Mouse (Mus musculus) large intestine, adult 2 months (tissue): ENCODE data around the gene Golga4. TPM values are rescaled to one million over a fixed set of nuclear protein-coding genes. Genes with fewer than 3 reads are reported as not detected.

Experiments used
- DNase-seq: peaks from one replicate; pipeline ENCODE4 v3.0.0-alpha.2; 2012; ENCODE audit warnings: low read depth, low spot score
- WGBS: fragments of 180-500 bp; shearing (Covaris S2); methylation state at CpG from one replicate; pipeline ENCODE4 v1.1.7; 2018; 5-methylcytosine and 5-hydroxymethylcytosine counted together
- polyA plus RNA-seq: library from polyadenylated mRNA; depleted of rRNA; stranded (reverse); fragments of >200 nt; gene quantifications from 2 replicates; pipeline ENCODE4 v1.2.3, GENCODE M21; 2012

Gene Golga4
- polyA plus RNA-seq, 1 experiment: 17.0 TPM

GRCm38 (mm10) chr9:118517619-118518018 is 11.6 kb downstream of the Golga4 start:
- WGBS: 78% methylated on average over 8 of the region's 8 CpGs
- no peak for DNase-seq

DNA sequence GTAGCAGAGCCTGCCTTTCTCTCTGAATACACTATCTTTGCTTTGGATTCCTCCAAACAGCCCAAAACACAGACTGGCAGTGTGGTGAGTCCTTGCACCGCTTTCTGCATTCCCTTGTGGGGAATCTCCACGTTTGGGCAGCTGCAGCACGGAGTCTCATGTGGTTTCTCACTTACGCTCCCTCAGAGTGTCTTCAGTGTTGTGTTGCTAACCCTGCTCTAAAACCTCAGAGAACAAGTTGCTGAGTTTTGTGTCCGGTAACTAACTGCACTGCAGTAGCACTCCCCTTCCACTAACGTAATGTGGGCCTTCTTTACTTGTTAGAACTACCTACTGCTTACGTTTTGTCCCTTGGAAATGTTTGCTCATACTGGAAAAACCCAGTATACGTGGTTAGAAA is 13.0 kb downstream of the Golga4 start:
- no peak for DNase-seq
- 68% methylated on average over 8 of the region's 8 CpGs for WGBS

DNA sequence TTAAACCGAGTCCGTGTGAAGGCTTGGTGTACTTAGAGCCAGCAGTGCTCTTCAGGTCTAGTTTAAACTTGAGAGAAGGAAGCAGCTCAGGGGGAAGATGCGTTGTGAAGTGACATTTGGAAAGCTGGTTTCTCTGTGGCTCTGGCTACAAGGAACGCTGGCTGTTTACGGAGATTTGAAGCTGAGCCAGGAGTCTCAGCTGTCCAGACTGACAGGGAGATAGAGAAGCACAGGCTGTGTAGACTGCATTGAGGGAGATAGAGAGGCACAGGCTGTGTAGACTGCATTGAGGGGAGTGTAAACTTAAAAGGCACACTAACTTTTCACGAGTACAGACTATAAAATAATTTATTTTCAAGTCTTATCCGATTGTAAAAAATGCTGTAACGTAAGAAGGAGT is 13.9 kb downstream of the Golga4 start:
- DNase-seq: no peak

GRCm38 (mm10) chr9:118520858-118521257 is 14.8 kb downstream of the Golga4 start:
- no peak for DNase-seq
- WGBS: 60% methylated on average over 3 of the region's 3 CpGs

More for the DNA sequence above, 13.9 kb downstream of the Golga4 start:
- WGBS: 37% methylated on average over 8 of the region's 8 CpGs

DNA sequence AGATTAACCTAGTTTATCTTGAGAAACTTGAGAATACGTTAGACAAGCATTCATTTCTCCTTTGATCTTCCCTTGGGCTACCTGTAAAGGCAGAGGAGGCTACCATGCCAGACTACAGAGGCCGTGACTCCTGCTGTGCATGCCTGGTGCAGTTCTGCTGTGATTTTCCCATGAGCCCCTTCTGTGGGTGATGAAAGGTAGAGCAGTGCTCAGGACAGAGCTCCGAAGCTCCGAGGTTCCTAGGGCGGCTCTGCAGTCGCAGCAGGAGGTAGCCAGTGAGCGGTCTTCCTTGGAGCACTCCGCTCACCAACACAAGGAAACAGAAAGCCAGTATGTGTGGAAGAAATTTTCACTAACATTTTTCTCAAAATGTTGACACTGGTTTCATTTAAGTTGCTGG is 15.6 kb downstream of the Golga4 start:
- DNase-seq: no peak
- WGBS: 94% methylated on average over 8 of the region's 8 CpGs

- DNase-seq: no peak
- WGBS: 96% methylated on average over 11 of the region's 11 CpGs
Measured at GRCm38 (mm10) chr9:118523738-118524137, 17.7 kb downstream of the Golga4 start.

DNA sequence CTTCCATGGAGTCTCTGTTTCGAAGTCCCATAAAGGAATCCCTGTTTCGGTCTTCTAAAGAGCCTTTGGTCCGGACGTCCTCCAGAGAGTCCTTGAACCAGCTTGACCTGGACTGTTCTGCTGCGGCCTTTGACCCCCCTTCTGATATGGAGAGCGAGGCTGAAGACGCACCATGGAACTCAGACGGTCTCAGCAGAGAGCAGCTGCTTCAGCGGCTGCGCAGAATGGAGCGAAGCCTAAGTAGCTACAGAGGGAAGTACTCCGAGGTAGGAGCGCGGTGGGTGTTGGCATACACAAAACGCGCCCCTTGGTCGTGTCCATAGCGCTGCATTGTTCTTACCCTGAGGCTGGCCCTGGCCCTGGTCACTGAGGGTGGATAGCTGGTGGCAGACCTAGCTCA is 21.0 kb downstream of the Golga4 start:
- WGBS: 95% methylated on average over 18 of the region's 18 CpGs
- no peak for DNase-seq

GRCm38 (mm10) chr9:118529783-118530182 is 23.7 kb downstream of the Golga4 start:
- 88% methylated on average over 3 of the region's 3 CpGs for WGBS
- no peak for DNase-seq

- 63% methylated on average over 6 of the region's 6 CpGs for WGBS
Measured at GRCm38 (mm10) chr9:118530679-118531078, 24.6 kb downstream of the Golga4 start.

GRCm38 (mm10) chr9:118532516-118533205 is 26.6 kb downstream of the Golga4 start:
- 77% methylated on average over 7 of the region's 7 CpGs for WGBS
- DNase-seq: no peak

More at GRCm38 (mm10) chr9:118530679-118531078, 24.6 kb downstream of the Golga4 start:
- DNase-seq: no peak

GRCm38 (mm10) chr9:118536946-118537345 is 30.9 kb downstream of the Golga4 start:
- WGBS: 91% methylated on average over 6 of the region's 6 CpGs

DNA sequence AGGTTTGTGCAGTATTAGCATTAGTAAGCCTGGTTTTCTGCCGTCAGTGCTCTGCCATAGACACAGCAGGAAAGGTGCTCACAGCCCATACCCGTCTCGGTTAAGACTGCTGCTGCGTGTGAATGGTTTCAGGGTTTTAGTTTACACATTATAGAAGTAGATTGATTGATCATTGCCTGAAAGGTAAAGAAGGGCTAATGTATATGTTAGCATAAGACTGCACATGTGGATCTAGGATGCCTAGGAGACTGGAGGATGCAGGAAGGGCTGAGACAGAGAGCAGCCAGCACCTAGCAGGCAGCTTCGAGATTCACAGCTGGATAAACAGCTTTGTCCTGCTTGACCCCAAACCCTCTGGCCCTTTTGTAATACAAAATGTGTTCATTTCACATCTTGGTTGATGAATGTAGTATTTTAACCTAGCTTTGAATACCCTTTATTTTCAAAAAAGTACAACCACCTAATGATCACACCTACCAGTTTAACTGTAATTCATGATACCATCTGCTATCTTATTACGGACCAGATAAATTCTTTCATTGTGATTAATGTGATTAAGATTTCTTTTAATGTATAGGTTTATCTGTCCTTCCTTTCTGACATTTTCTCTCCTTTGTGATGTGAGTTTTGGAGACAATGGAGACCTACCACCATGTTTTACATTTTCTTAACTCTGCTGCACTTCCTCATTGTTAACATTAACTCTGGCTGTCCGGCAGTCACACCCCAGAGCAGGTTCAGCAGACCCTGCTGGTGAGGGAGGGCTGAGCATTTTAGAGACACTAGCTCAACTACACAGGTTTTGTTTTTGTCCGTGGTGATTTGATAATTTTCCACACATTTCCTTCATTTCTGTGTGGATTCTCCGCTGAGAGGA is 31.6 kb downstream of the Golga4 start:
- no peak for DNase-seq
- 88% methylated on average over 9 of the region's 9 CpGs for WGBS

More at GRCm38 (mm10) chr9:118536946-118537345, 30.9 kb downstream of the Golga4 start:
- no peak for DNase-seq

DNA sequence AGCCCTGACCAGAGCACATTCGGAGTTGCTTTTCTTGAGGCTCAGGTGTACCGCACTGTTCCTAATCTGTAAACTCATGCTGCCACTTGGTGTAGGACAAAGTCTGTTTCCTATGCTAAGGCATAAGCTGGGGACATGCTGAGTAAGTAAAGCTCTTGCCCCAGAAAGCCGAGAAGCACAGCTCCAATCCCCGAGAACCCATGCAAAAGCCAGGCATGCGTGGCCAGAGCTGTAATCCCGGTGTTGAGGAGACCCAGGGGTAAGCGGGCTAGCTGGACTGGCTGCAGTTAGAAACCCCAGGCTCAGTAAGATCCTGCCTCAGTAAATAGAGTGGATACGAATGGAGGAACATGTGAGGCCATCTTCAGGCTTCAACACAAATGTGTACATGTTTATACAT is 35.8 kb downstream of the Golga4 start:
- WGBS: 93% methylated on average over 8 of the region's 8 CpGs
- DNase-seq: no peak

- DNase-seq: no peak
- 80% methylated on average over 6 of the region's 6 CpGs for WGBS
Measured at GRCm38 (mm10) chr9:118545146-118545545, 39.1 kb downstream of the Golga4 start.

DNA sequence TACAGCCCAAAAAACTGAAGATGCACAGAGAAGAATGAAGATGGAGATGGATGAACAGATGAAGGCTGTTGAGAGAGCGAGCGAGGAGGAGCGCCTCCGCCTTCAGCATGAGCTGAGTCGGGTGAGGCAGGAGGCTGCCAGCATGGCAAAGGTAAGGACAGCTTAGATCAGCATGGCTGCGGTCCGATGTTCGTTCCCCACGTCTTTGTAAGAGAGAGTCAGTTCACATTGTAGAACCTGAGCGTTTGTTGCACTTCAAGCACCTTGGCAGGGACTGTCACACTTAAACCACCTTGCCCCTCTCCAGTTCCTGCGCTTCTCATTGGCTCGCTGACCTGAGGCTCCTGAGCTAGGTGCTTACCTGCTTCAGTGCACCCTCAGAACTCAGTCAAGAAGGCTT is 42.6 kb downstream of the Golga4 start:
- DNase-seq: no peak
- 98% methylated on average over 12 of the region's 12 CpGs for whole genome bisulfite sequencing

GRCm38 (mm10) chr9:118556951-118557780 is 51.1 kb downstream of the Golga4 start:
- no peak for DNase-seq
- WGBS: 87% methylated on average over 24 of the region's 24 CpGs

DNA sequence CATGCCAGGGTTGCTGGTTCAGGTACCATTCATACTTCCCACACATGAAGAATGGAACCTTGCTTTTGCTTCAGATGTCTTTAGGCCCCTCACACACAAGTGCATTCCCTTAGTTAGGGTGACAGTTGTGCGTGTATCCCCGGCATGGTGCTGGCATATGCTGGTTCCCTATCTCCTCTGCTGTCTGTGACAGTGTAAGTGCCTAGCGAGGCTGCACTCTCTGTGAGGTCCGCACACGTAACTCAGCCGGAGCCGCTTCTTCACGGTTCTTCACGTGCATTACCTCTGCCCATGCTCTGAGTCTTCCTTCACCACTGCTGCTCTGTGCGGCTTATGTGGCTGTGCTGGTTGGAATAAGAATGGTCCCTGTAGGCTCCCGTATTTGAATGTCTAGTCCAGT is 57.3 kb downstream of the Golga4 start:
- DNase-seq: no peak
- 94% methylated on average over 11 of the region's 11 CpGs for WGBS

GRCm38 (mm10) chr9:118563866-118564265 is 57.8 kb downstream of the Golga4 start:
- no peak for DNase-seq
- WGBS: 92% methylated on average over 7 of the region's 7 CpGs

- no peak for DNase-seq
- 93% methylated on average over 16 of the region's 16 CpGs for WGBS
Measured at GRCm38 (mm10) chr9:118564696-118565095, 58.6 kb downstream of the Golga4 start.

DNA sequence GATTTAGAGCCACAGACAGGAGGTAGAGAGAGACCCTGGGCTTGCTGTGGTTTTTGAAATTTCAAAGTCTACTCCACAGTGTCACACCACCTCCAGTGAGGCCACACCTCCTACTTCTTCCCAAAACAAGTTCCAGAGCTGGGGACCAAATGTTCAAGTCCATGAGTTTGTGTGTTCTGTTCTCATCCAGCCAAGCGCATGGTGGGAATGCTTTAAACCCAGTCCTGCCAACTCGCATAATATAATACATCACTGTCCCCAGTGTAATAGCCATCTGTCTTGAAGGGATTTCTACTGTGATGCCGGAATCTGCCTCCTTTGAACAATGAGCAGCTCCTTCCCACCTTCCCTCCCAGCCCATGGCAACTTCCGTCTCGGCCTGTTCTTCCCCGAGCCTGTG is 63.3 kb downstream of the Golga4 start:
- 96% methylated on average over 6 of the region's 6 CpGs for WGBS
- DNase-seq: no peak
